Comparison of ENCODE assay signal across 16 mouse cellular contexts in genomic region chr17:29769631-29770030, GRCm38 (mm10). TPM values are rescaled to one million over a fixed set of nuclear protein-coding genes. Genes with fewer than 3 reads are reported as not detected.
DNase-seq lines count a peak whose midpoint lies in the region; ATAC-seq and TF ChIP-seq lines count a peak whose summit lies in the region.
"Had no signal": no experiment of that assay in that cellular context is flagged by ENCODE, and none has a peak within 500 bp of the region (broad histone marks: within the 10 kb centered on the region; RNA-seq: fewer than 3 reads in every experiment).

No protein-coding gene starts in this region.

- dilution Hi-C loops in CH12.LX (cut with MboI; ENCODE audit: extremely low pct_ligation_motif_present, extremely low pct_unique_long_range_greater_than_20kb, low sequenced_read_pairs) = no loop called here

- no peaks in the 10 kb centered on the region for H3K27me3 ChIP-seq in CH12.LX (replicated peaks)
- no peaks in the 10 kb centered on the region for H3K27me3 ChIP-seq in hindbrain, embryonic 16.5 days (replicated peaks; ENCODE audit: control insufficient read depth, insufficient read depth, low read length)

- WGBS in hindbrain, embryonic 16.5 days = 85% methylated on average over 10 of the region's 10 CpGs

- no peaks in the 10 kb centered on the region for H3K36me3 ChIP-seq in CH12.LX (replicated peaks in 1 of 2; ENCODE audit: control insufficient read depth in 1 of 2, insufficient read depth in 1 of 2, low read length in 1 of 2)
- H3K36me3 ChIP-seq in hindbrain, embryonic 16.5 days (ENCODE audit: control insufficient read depth, insufficient read depth, low read length) = no peaks in the 10 kb centered on the region
- H3K36me3 ChIP-seq: liver, embryonic 12.5 days had no signal

- peak overlapping the region; percentile 15; the same call in 1 of the 2 replicates for H3K9ac ChIP-seq in CH12.LX (ENCODE audit: insufficient read depth, low read depth)
- no peak overlapping the region for H3K9ac ChIP-seq in hindbrain, embryonic 16.5 days (ENCODE audit: low read depth, low read length)
- H3K9ac ChIP-seq: forebrain, postnatal 0 days; liver, embryonic 12.5 days had no signal

- no peak for ATAC-seq in monocyte, adult 5-6 weeks (replicated peaks; ENCODE audit: insufficient number of reproducible peaks, low FRiP score, low TSS enrichment, poor library complexity, severe bottlenecking)
- no peak for ATAC-seq in hindbrain, embryonic 16.5 days
- ATAC-seq: forebrain, postnatal 0 days; liver, embryonic 12.5 days had no signal

- H3K4me3 ChIP-seq in CH12.LX (replicated peaks in 1 of 3; ENCODE audit: low read depth in 2 of 3, low read length in 2 of 3, poor library complexity in 1 of 3) = no peak overlapping the region
- H3K4me3 ChIP-seq in hindbrain, embryonic 16.5 days (ENCODE audit: low read length) = no peak overlapping the region
- H3K4me3 ChIP-seq: erythroblast, embryonic 14.5 days; liver, embryonic 12.5 days; megakaryocyte, embryonic 14.5 days had no signal

- TF ChIP-seq RAD21 in CH12.LX (IDR thresholded peaks at IDR 0.05; ENCODE audit: low read depth, low read length) = no peak

- H3K79me2 ChIP-seq in CH12.LX (replicated peaks; ENCODE audit: control insufficient read depth, extremely low read depth, insufficient read depth, poor library complexity, severe bottlenecking) = no peaks in the 10 kb centered on the region

- peak overlapping the region; percentile 57 for H3K4me2 ChIP-seq in CH12.LX (ENCODE audit: insufficient read depth, low read depth, poor library complexity, severe bottlenecking)
- H3K4me2 ChIP-seq in hindbrain, embryonic 16.5 days (ENCODE audit: low read length) = no peak overlapping the region
- H3K4me2 ChIP-seq: liver, embryonic 12.5 days had no signal

- DNase-seq in CH12.LX (ENCODE audit: extremely low read depth) (peak; percentile 36), R1 (ENCODE audit: low read depth, low spot score) (peak; percentile 25)
- DNase-seq in naive thymus-derived CD4-positive, alpha-beta T cell, adult 2 months (ENCODE audit: low read depth) = peak; percentile 72
- peak; percentile 76 for DNase-seq in thymus, postnatal 25 days
- no peak for DNase-seq in c-Kit-positive CD71-positive TER-119-positive erythroid progenitor cells, embryonic 14.5 days (ENCODE audit: low spot score)
- DNase-seq: adrenal gland, postnatal 25 days; cerebellum, postnatal 14 days; forebrain, postnatal 0 days; gastrocnemius, postnatal 10 days; heart, postnatal 14 days had no signal

- TF ChIP-seq EP300 in CH12.LX (IDR thresholded peaks at IDR 0.05; ENCODE audit: low read length) = no peak

- no peak for TF ChIP-seq CTCF in CH12.LX (conservative IDR thresholded peaks at IDR 0.05 in 1 of 2, IDR thresholded peaks at IDR 0.05 in 1 of 2; ENCODE audit: low read depth in 2 of 2, low read length in 2 of 2)

- peaks cover 28 to 47% of the 10 kb centered on the region in 2 experiments for H3K4me1 ChIP-seq in CH12.LX (ENCODE audit: control insufficient read depth in 1 of 2, insufficient read depth in 2 of 2)
- H3K4me1 ChIP-seq in hindbrain, embryonic 16.5 days (ENCODE audit: control insufficient read depth, insufficient read depth, low read depth, low read length) = no peaks in the 10 kb centered on the region

- no peaks in the 10 kb centered on the region for H3K9me3 ChIP-seq in CH12.LX (replicated peaks; ENCODE audit: low read length)
- H3K9me3 ChIP-seq in hindbrain, embryonic 16.5 days (ENCODE audit: control insufficient read depth, low read length) = no peaks in the 10 kb centered on the region
- H3K9me3 ChIP-seq: liver, embryonic 12.5 days had no signal

- in situ Hi-C loops in CH12.LX (cut with MboI; ENCODE audit: low pct_ligation_motif_present, low pct_unique_long_range_greater_than_20kb, low sequenced_read_pairs) = loop anchor here (10.0 kb wide), 1 partner anchor 55 kb away; the partner anchor contains the start of gene Ccdc167

- no peak for TF ChIP-seq POLR2A in CH12.LX (IDR thresholded peaks at IDR 0.05; ENCODE audit: low read depth, low read length)

- peak overlapping the region; percentile 52 for H3K27ac ChIP-seq in CH12.LX (ENCODE audit: insufficient read depth, low read depth)
- no peak overlapping the region for H3K27ac ChIP-seq in hindbrain, embryonic 16.5 days (ENCODE audit: low read depth, low read length)
- H3K27ac ChIP-seq: kidney, postnatal 0 days; liver, embryonic 12.5 days had no signal

TF ChIP-seq in CH12.LX, 34 proteins besides CTCF, POLR2A, EP300 and RAD21:
- TF ChIP-seq SIN3A (IDR thresholded peaks at IDR 0.05; ENCODE audit: low read length) = 0 out of 2 replicates have a peak, but pooled peaks have one; percentile 11
- no peak for TF ChIP-seq ZKSCAN1 (IDR thresholded peaks at IDR 0.05; ENCODE audit: borderline replicate concordance, low read depth, low read length)
- no peak for TF ChIP-seq MYC (IDR thresholded peaks at IDR 0.05; ENCODE audit: low read depth, low read length)
- TF ChIP-seq JUN (IDR thresholded peaks at IDR 0.05; ENCODE audit: insufficient read depth, low read depth, low read length) = no peak
- no peak for TF ChIP-seq USF1 (IDR thresholded peaks at IDR 0.05; ENCODE audit: low read depth, low read length)
- TF ChIP-seq ELF1 (IDR thresholded peaks at IDR 0.05; ENCODE audit: low read depth, low read length) = peak; percentile 59
- no peak for TF ChIP-seq KAT2A (IDR thresholded peaks at IDR 0.05; ENCODE audit: insufficient replicate concordance, low read length)
- TF ChIP-seq E2F4 (IDR thresholded peaks at IDR 0.05; ENCODE audit: insufficient replicate concordance, low read depth, low read length) = no peak

RNA-seq across cellular contexts. Expression of gene Ccdc167, which starts 52.8 kb away (rescaled TPM):
- total RNA-seq in CH12.LX (2012; rRNA removed) (18.7 and 23.5 TPM in 2 replicates), CH12.LX (2014; rRNA removed) (8.8 and 9.1 TPM in 2 replicates)
- polyA plus RNA-seq in CH12.LX (2012; ENCODE audit: insufficient read length, low read depth) = 12.0 and 15.4 TPM in 2 replicates
- 4.7 to 14.6 TPM (median 5.0 TPM) in 3 replicates for total RNA-seq in monocyte, adult 5-6 weeks (2017)
- 9.3 and 11.1 TPM in 2 replicates for polyA plus RNA-seq in hindbrain, embryonic 16.5 days (2015; fragmentation: Nextera tagmentation; extraction: Ambion mirVana)
